Mouse (Mus musculus) T-helper 1 cell (primary cell): ENCODE data around the gene Vmn1r107.
"Not testable (repeated sequence)": the region's sequence is repeated elsewhere in the genome, so short reads cannot be mapped to it uniquely, and the experiment has no call there.

Source experiments
- in situ Hi-C: fragments of 300-600 bp; cut with MboI, MseI; formaldehyde crosslinking; loops from one replicate; pipeline ENCODE4 v1.15.1; 2025; ENCODE audit warnings: high pct_unique_total_duplicates

The Vmn1r107 gene

DNA sequence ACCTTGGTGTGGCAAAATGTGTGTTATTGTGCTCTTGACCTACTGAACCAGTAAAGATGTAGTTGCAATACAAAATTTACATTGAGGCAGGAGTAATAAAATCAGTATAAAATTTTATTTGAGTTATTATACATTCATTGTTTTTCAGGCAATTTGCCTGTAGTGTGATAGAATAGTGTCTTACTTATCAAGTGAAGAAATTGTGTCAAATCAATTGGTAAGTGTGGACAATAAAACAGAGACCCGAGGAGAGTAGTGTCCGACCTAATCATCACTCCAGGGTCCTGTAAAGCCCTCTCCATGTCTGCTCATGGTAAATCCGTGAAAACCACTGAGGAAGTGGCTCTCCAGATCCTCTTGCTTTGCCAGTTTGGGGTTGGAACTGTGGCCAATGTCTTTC is at the start of gene Vmn1r107:
Vmn1r107 (plus strand) TSS at position 301 of the 400 bp plus-strand sequence.
- in situ Hi-C loops = loop anchor here (25.0 kb wide), 1 partner anchor 419 kb away; the partner anchor contains the start of gene Vmn1r121

GRCm38 (mm10) chr7:20703116-20703515 is 34.4 kb downstream of the Vmn1r107 start, which contains the start of gene Vmn1r111:
Gene Vmn1r111 (minus strand): TSS chr7:20703216.
- in situ Hi-C loops = not testable (repeated sequence)
